Mouse (Mus musculus): ENCODE measurements at regions not wholly inside any gene's neighbourhood (a gene's known extent, or its start where the extent isn't known, plus 50 kb on each side); places are given as distances from the start of the nearest gene placed in this dataset.

GRCm38 (mm10) chr5:82472146-82472545, 882.8 kb downstream of the Tecrl start:
- DNase-seq (ENCODE audit: low spot score) = no peak

- DNase-seq (ENCODE audit: low spot score) = no peak
These were observed 890.7 kb downstream of the Tecrl start for GRCm38 (mm10) chr5:82464272-82464671.

GRCm38 (mm10) chr5:82441288-82441687, 913.7 kb downstream of the Tecrl start:
- no peak for DNase-seq (ENCODE audit: low spot score)

- no peak for DNase-seq (ENCODE audit: low spot score)
These were observed 914.9 kb downstream of the Tecrl start for GRCm38 (mm10) chr5:82440126-82440525.

GRCm38 (mm10) chr5:82420396-82420795, 934.6 kb downstream of the Tecrl start:
- DNase-seq (ENCODE audit: low spot score) = no peak

- DNase-seq (ENCODE audit: low spot score) = no peak
These were observed 958.3 kb downstream of the Tecrl start for GRCm38 (mm10) chr5:82396632-82397234.

- DNase-seq (ENCODE audit: low spot score) = no peak
These were observed 993.4 kb downstream of the Tecrl start for GRCm38 (mm10) chr5:82361624-82362023.

GRCm38 (mm10) chr5:82356336-82356735, 998.7 kb downstream of the Tecrl start:
- no peak for DNase-seq (ENCODE audit: low spot score)

- no peak for DNase-seq (ENCODE audit: low spot score)
These were observed 1003.9 kb downstream of the Tecrl start for GRCm38 (mm10) chr5:82351089-82351488.

GRCm38 (mm10) chr5:82346672-82347071, 1008.3 kb downstream of the Tecrl start:
- peak; percentile 62 for DNase-seq (ENCODE audit: low spot score)

- DNase-seq (ENCODE audit: low spot score) = no peak
These were observed 1030.6 kb downstream of the Tecrl start for GRCm38 (mm10) chr5:82324354-82324753.

- DNase-seq (ENCODE audit: low spot score) = no peak
These were observed 1035.2 kb downstream of the Tecrl start for GRCm38 (mm10) chr5:82319709-82320333.

- DNase-seq (ENCODE audit: low spot score) = no peak
These were observed 1042.9 kb downstream of the Tecrl start for GRCm38 (mm10) chr5:82312054-82312453.

- no peak for DNase-seq (ENCODE audit: low spot score)
These were observed 1066.7 kb downstream of the Tecrl start for GRCm38 (mm10) chr5:82288069-82288845.

GRCm38 (mm10) chr5:82253356-82254104, 1101.5 kb downstream of the Tecrl start:
- DNase-seq (ENCODE audit: low spot score) = no peak

- DNase-seq (ENCODE audit: low spot score) = no peak
These were observed 1128.7 kb downstream of the Tecrl start for GRCm38 (mm10) chr5:82226329-82226728.

GRCm38 (mm10) chr5:82223622-82224021, 1131.4 kb downstream of the Tecrl start:
- no peak for DNase-seq (ENCODE audit: low spot score)

GRCm38 (mm10) chr5:82203606-82204005, 1151.4 kb downstream of the Tecrl start:
- no peak for DNase-seq (ENCODE audit: low spot score)
